Mouse (Mus musculus) regulatory T cell (primary cell): ENCODE measurements around the gene Dclk1.

Experiments used
- in situ Hi-C: fragments of 300-600 bp; cut with MboI, MseI; formaldehyde crosslinking; loops from one replicate; pipeline ENCODE4 v1.15.1; 2025; ENCODE audit warnings: high pct_unique_total_duplicates

Dclk1 gene

DNA sequence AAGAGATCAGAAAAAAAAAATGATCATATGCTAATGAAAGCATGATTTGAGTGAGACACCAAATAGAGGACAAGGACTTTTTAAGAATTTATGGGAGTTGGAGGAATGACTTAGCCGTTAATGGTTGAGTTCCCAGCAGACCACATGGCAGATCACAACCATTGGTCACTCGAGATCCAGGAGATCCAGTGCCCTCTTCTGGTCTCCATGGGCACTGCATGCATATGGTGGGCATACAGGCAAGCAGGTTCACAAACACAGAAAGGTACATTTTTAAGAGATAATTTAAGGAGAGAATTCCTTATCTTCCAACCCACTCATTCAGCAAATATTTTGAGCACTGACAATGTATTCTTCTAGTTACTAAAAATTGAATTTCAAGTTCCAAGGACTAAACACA is 207.0 kb downstream of the Dclk1 start:
- in situ Hi-C loops = no loop called here

DNA sequence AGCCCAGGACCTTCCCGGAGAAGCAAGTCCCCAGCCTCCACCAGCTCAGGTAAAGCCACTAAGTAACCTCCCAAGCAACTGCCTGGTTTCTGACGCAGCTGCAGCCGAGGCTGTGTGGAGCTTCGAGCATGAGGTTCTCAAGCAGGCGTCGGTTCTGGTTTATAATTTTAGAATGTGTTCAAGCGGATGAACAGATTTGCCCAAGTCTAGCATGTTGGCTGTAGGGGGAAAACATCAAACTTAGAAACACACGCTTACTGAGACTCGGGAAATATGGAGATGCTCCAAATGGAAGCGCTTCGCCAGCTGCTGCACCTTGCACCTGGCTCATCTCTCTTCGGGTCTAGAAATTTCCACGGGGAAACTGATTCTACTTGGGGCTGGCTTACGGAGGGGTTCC is 208.9 kb downstream of the Dclk1 start:
- in situ Hi-C loops = loop anchor here (5.0 kb wide), 1 partner anchor 39 kb away; no protein-coding TSS in a partner anchor

GRCm38 (mm10) chr3:55451877-55452276 is 209.7 kb downstream of the Dclk1 start:
- in situ Hi-C loops = loop anchor here (5.0 kb wide), 1 partner anchor 40 kb away; no protein-coding TSS in a partner anchor

- in situ Hi-C loops = loop anchor here (5.0 kb wide), 1 partner anchor 40 kb away; no protein-coding TSS in a partner anchor
Measured at GRCm38 (mm10) chr3:55452464-55452863, 210.3 kb downstream of the Dclk1 start.

- in situ Hi-C loops = no loop called here
Measured at GRCm38 (mm10) chr3:55461092-55461491, 218.9 kb downstream of the Dclk1 start.

GRCm38 (mm10) chr3:55461685-55462655 is 219.8 kb downstream of the Dclk1 start:
- in situ Hi-C loops = no loop called here

GRCm38 (mm10) chr3:55462904-55463668 is 220.9 kb downstream of the Dclk1 start:
- in situ Hi-C loops = no loop called here

DNA sequence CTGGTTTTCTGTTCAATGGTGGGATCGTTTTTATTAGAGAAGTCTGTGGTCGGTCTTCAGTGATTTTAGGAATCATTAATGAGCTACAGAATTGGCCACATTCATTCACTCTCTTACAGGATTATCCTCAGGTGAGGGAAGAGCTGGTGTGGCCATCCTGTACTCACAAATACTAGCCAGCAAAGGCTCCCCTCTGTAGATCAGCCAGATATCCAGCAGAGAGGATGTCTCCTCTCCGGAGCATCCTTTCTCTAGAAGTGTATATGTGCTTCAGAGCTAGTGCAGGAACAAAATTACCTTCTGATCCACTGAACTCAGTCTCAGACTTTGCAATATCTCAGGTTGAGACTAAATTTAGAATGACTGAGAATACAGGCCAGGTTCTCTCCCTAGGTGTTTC is 222.1 kb downstream of the Dclk1 start:
- in situ Hi-C loops = no loop called here

DNA sequence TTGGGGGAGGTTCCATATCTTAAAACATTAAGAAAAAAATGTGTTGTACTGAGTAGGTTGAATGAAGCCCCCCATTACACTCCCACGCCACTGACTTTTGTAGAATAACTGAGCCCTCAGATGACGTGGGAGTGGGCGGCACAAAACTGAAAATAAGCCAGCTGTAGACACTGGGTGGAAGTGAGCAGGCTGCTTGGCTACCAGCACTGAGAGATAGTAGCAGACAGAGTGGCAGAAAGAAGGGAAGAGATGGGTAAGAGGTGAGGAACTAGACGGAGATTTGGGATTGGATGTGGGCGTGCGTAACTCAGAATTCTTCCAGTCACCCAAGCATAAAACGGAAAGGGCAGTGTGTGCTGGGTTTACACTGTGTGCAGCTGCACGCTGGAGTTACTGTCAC is 223.6 kb downstream of the Dclk1 start:
- in situ Hi-C loops = no loop called here

- in situ Hi-C loops = no loop called here
Measured at GRCm38 (mm10) chr3:55466348-55466747, 224.2 kb downstream of the Dclk1 start.

DNA sequence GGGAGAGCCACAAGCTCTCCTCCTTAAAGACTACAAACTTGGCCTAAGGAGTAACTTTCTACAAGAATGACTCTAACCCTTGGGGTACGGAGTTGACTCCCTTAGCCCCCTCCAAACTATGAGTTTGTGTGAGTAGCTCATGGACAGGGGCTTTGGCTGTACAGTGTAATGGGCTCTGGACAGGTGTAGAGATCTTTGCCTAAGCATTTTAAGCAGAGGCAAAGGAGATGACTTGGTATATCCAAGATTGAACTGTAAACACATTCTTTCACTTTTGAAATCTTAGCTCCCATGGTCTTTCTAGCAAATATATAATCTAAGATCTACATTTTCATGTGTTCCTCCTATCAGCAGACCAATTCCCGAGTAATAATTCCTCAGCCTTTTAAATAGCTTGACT is 229.9 kb downstream of the Dclk1 start, which contains the start of gene Gm21954:
Gene Gm21954, minus strand, starts transcription at position 101 of the 400 bp plus-strand sequence.
- in situ Hi-C loops = no loop called here

- in situ Hi-C loops = no loop called here
Measured at GRCm38 (mm10) chr3:55473146-55473545, 231.0 kb downstream of the Dclk1 start.

GRCm38 (mm10) chr3:55476694-55477093 is 234.5 kb downstream of the Dclk1 start:
- in situ Hi-C loops = no loop called here

- in situ Hi-C loops = no loop called here
Measured at GRCm38 (mm10) chr3:55479306-55479705, 237.1 kb downstream of the Dclk1 start.

GRCm38 (mm10) chr3:55481140-55481539 is 239.0 kb downstream of the Dclk1 start:
- in situ Hi-C loops = no loop called here

DNA sequence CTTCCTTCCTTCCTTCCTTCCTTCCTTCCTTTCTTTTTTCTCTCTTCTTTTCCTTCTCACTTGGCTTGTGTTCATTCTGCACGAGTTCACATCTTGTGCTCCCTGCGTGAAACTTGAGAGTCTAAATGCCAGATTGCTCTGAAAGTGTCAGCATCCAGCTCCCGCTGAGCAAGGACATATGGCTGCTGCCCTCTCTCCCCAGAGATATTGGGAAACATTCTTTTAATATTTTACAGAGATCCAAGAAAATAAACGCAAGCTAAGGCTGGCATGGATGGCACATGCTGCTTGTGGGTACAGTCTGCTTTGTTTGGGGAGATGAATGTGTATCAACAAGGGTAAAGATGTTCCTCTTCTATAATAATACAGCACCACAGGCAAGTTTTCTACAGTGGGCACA is 241.2 kb downstream of the Dclk1 start:
- in situ Hi-C loops = no loop called here

- in situ Hi-C loops = no loop called here
Measured at GRCm38 (mm10) chr3:55489231-55489990, 247.2 kb downstream of the Dclk1 start.

GRCm38 (mm10) chr3:55492021-55492420 is 249.9 kb downstream of the Dclk1 start:
- in situ Hi-C loops = no loop called here

- in situ Hi-C loops = no loop called here
Measured at GRCm38 (mm10) chr3:55494348-55494747, 252.2 kb downstream of the Dclk1 start.

DNA sequence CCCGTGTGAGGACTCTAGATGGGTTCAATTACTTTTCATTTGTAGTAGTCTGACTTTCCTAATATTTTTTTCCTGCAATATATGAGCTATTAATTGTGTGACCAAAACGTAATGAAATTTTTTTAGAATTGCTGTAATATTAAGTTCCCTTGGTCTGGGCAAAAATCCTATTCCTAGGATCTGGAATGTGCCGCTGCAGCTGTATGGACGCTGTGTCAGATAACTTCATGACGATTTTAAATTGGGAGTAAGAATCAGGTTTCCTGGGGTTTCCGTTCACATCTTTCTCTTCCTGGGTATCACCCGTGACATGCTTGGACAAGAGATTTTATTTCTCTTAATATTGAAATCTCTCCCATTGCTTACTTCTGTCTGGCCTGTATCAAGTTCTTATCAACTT is 253.1 kb downstream of the Dclk1 start:
- in situ Hi-C loops = no loop called here

- in situ Hi-C loops = no loop called here
Measured at GRCm38 (mm10) chr3:55495866-55496265, 253.7 kb downstream of the Dclk1 start.
